Mouse (Mus musculus): Measurements from ENCODE around the gene Csdc2. TPM values are rescaled to one million over a fixed set of nuclear protein-coding genes. Genes with fewer than 3 reads are reported as not detected.
A peak's percentile ranks its signal among the peaks of the same experiment; 100 is the strongest.

Gene Csdc2
- polyA plus RNA-seq, 1 experiment: 5.6 TPM

GRCm38 (mm10) chr15:81980321-81980720, 43.8 kb downstream of the Csdc2 start, which contains the start of gene 1700029P11Rik:
1700029P11Rik (plus strand) TSS chr15:81980540.
- H3K27me3 ChIP-seq (replicated peaks; ENCODE audit: control insufficient read depth, insufficient read depth, low read length): no peaks in the 10 kb centered on the region; the same call in 1 of the 2 replicates
- no peaks in the 10 kb centered on the region for H3K4me1 ChIP-seq (ENCODE audit: control insufficient read depth, insufficient read depth, low read length)
- WGBS: 94% methylated on average over 23 of the region's 23 CpGs
- no peak within 1 kb of the TSS for H3K4me3 ChIP-seq (ENCODE audit: insufficient read depth, low read depth, low read length)
- TF ChIP-seq POLR2A (IDR thresholded peaks at IDR 0.05; ENCODE audit: low read depth, low read length): no peak
- no peak for TF ChIP-seq CTCF (conservative IDR thresholded peaks at IDR 0.05; ENCODE audit: insufficient read depth, insufficient read length, low read depth, low read length)
- no peaks in the 10 kb centered on the region for H3K36me3 ChIP-seq (ENCODE audit: control insufficient read depth, insufficient read depth, low read length)
- no peak for DNase-seq
- H3K27ac ChIP-seq (ENCODE audit: insufficient read depth, low read depth, low read length): no peak within 1 kb of the TSS

DNA sequence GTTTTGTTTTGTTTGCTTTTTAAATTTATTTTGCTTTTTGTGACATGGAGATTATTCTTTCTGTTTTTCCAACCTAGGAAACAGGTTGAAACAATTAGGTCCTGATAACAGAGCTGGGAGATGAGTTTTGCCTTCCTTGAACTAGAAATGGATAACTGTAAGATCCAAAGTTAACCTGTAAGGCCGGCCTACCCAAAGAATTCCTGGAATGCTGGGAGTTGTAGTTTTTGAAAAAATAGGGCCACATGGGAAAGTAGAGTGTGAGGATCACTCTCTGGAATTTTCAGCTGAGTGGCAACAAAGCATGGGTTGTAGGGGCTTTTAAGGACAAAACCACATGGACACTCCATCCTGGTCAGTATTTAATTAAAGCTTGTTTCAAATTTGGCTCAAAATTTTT, 45.6 kb downstream of the Csdc2 start:
- H3K36me3 ChIP-seq (ENCODE audit: control insufficient read depth, insufficient read depth, low read length): no peaks in the 10 kb centered on the region
- H3K27ac ChIP-seq (ENCODE audit: insufficient read depth, low read depth, low read length): no peak overlapping the region
- TF ChIP-seq CTCF (conservative IDR thresholded peaks at IDR 0.05; ENCODE audit: insufficient read depth, insufficient read length, low read depth, low read length): no peak
- no peak for TF ChIP-seq POLR2A (IDR thresholded peaks at IDR 0.05; ENCODE audit: low read depth, low read length)
- H3K27me3 ChIP-seq (replicated peaks; ENCODE audit: control insufficient read depth, insufficient read depth, low read length): no peaks in the 10 kb centered on the region; the same call in 1 of the 2 replicates
- DNase-seq: peak; percentile 30
- no peak overlapping the region for H3K4me3 ChIP-seq (ENCODE audit: insufficient read depth, low read depth, low read length)
- 29% methylated on average over 1 of the region's 1 CpGs for WGBS
- no peaks in the 10 kb centered on the region for H3K4me1 ChIP-seq (ENCODE audit: control insufficient read depth, insufficient read depth, low read length)

GRCm38 (mm10) chr15:81985267-81986161, 49.0 kb downstream of the Csdc2 start:
- DNase-seq: no peak

DNA sequence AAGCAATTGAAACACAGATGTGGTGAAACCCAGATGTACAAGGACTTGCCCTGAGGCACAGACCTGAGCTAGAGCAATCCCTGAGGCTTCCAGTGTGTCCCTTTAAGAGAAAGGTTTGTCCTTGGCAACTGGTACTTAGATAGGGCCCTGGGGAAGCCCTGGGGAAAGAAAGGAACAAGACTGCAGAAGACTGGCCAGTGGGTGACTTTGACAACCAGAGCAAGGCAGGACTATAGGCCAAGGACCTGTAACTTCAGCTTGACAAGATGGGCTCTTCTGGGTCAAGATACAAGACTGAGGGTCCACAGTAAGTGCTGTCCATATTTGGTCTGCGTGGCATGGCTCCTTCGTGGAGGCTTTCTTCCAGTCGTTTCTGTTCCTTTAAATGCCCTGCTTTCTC, 51.1 kb downstream of the Csdc2 start, which contains the start of gene Xrcc6:
Xrcc6 (plus strand) TSS at position 190 of the 400 bp plus-strand sequence.
- Histone ChIP-seq H3K4me1 (ENCODE audit: control insufficient read depth, insufficient read depth, low read length) (no peaks in the 10 kb centered on the region), H3K27ac (ENCODE audit: insufficient read depth, low read depth, low read length) (no peak within 1 kb of the TSS), H3K4me3 (ENCODE audit: insufficient read depth, low read depth, low read length) (no peak within 1 kb of the TSS), H3K36me3 (ENCODE audit: control insufficient read depth, insufficient read depth, low read length) (no peaks in the 10 kb centered on the region), H3K27me3 (replicated peaks; ENCODE audit: control insufficient read depth, insufficient read depth, low read length) (no peaks in the 10 kb centered on the region)
- 78% methylated on average over 3 of the region's 3 CpGs for WGBS
- no peak for TF ChIP-seq POLR2A (IDR thresholded peaks at IDR 0.05; ENCODE audit: low read depth, low read length)
- no peak for TF ChIP-seq CTCF (conservative IDR thresholded peaks at IDR 0.05; ENCODE audit: insufficient read depth, insufficient read length, low read depth, low read length)
- no peak for DNase-seq

More at GRCm38 (mm10) chr15:81985267-81986161, 49.0 kb downstream of the Csdc2 start:
- no peaks in the 10 kb centered on the region for H3K27me3 ChIP-seq (replicated peaks; ENCODE audit: control insufficient read depth, insufficient read depth, low read length)
- no peak overlapping the region for H3K4me3 ChIP-seq (ENCODE audit: insufficient read depth, low read depth, low read length)
- H3K4me1 ChIP-seq (ENCODE audit: control insufficient read depth, insufficient read depth, low read length): no peaks in the 10 kb centered on the region
- no peaks in the 10 kb centered on the region for H3K36me3 ChIP-seq (ENCODE audit: control insufficient read depth, insufficient read depth, low read length)
- TF ChIP-seq CTCF (conservative IDR thresholded peaks at IDR 0.05; ENCODE audit: insufficient read depth, insufficient read length, low read depth, low read length) (no peak), POLR2A (IDR thresholded peaks at IDR 0.05; ENCODE audit: low read depth, low read length) (no peak)
- no peak overlapping the region for H3K27ac ChIP-seq (ENCODE audit: insufficient read depth, low read depth, low read length)
- WGBS: 64% methylated on average over 2 of the region's 2 CpGs

GRCm38 (mm10) chr15:81989371-81990062, 53.0 kb downstream of the Csdc2 start:
- Histone ChIP-seq H3K4me3 (ENCODE audit: insufficient read depth, low read depth, low read length) (no peak overlapping the region), H3K36me3 (ENCODE audit: control insufficient read depth, insufficient read depth, low read length) (no peaks in the 10 kb centered on the region), H3K27me3 (replicated peaks; ENCODE audit: control insufficient read depth, insufficient read depth, low read length) (no peaks in the 10 kb centered on the region), H3K27ac (ENCODE audit: insufficient read depth, low read depth, low read length) (no peak overlapping the region), H3K4me1 (ENCODE audit: control insufficient read depth, insufficient read depth, low read length) (no peaks in the 10 kb centered on the region)
- DNase-seq: peak; percentile 92
- WGBS: 48% methylated on average over 11 of the region's 11 CpGs
- TF ChIP-seq CTCF (conservative IDR thresholded peaks at IDR 0.05; ENCODE audit: insufficient read depth, insufficient read length, low read depth, low read length) (peak; percentile 91), POLR2A (IDR thresholded peaks at IDR 0.05; ENCODE audit: low read depth, low read length) (no peak)

- H3K27ac ChIP-seq (ENCODE audit: insufficient read depth, low read depth, low read length): no peak overlapping the region
- no peak for TF ChIP-seq CTCF (conservative IDR thresholded peaks at IDR 0.05; ENCODE audit: insufficient read depth, insufficient read length, low read depth, low read length)
- TF ChIP-seq POLR2A (IDR thresholded peaks at IDR 0.05; ENCODE audit: low read depth, low read length): no peak
- no peak for DNase-seq
Observed at GRCm38 (mm10) chr15:81990549-81990948, 54.0 kb downstream of the Csdc2 start.

DNA sequence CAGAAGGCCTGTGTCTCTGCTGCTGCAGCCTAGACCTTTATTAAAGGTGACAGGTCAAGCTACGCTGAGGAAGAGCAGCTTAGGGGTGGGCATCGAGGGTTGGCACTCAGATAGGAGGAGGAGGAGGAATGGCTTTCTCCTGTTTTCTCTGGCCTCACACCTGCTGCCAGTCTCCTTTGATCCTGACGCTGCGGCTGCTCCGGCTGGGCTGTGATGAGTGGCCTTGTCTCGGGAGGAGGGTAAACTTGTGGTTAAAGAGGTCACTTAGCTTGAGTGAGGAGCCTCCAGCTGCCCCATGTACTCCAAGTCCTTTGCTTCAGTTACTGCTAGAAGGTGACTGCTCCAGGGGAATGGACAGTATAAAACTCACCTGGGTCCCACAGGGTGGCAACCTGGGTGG, 57.4 kb downstream of the Csdc2 start:
- Histone ChIP-seq H3K4me1 (ENCODE audit: control insufficient read depth, insufficient read depth, low read length) (no peaks in the 10 kb centered on the region), H3K36me3 (ENCODE audit: control insufficient read depth, insufficient read depth, low read length) (no peaks in the 10 kb centered on the region), H3K27me3 (replicated peaks; ENCODE audit: control insufficient read depth, insufficient read depth, low read length) (no peaks in the 10 kb centered on the region), H3K4me3 (ENCODE audit: insufficient read depth, low read depth, low read length) (no peak overlapping the region), H3K27ac (ENCODE audit: insufficient read depth, low read depth, low read length) (no peak overlapping the region)
- WGBS: 68% methylated on average over 6 of the region's 6 CpGs
- DNase-seq: no peak
- TF ChIP-seq CTCF (conservative IDR thresholded peaks at IDR 0.05; ENCODE audit: insufficient read depth, insufficient read length, low read depth, low read length) (no peak), POLR2A (IDR thresholded peaks at IDR 0.05; ENCODE audit: low read depth, low read length) (no peak)

More at GRCm38 (mm10) chr15:81990549-81990948, 54.0 kb downstream of the Csdc2 start:
- Histone ChIP-seq H3K27me3 (replicated peaks; ENCODE audit: control insufficient read depth, insufficient read depth, low read length) (no peaks in the 10 kb centered on the region), H3K4me3 (ENCODE audit: insufficient read depth, low read depth, low read length) (no peak overlapping the region), H3K4me1 (ENCODE audit: control insufficient read depth, insufficient read depth, low read length) (no peaks in the 10 kb centered on the region), H3K36me3 (ENCODE audit: control insufficient read depth, insufficient read depth, low read length) (no peaks in the 10 kb centered on the region)
- WGBS: 66% methylated on average over 7 of the region's 7 CpGs

Other genes with a start within 250 kb of the Csdc2 start
- gene Chadl, start 239.5 kb upstream of the Csdc2 start, polyA plus RNA-seq (2012; rRNA removed): 9.0 and 12.5 TPM in 2 replicates
- 46.5 and 47.3 TPM in 2 replicates for gene Zc3h7b, start 191.7 kb upstream of the Csdc2 start, polyA plus RNA-seq (2012; rRNA removed)
- gene Rangap1, start 191.2 kb upstream of the Csdc2 start, polyA plus RNA-seq (2012; rRNA removed): 24.6 and 25.8 TPM in 2 replicates
- 121 and 131 TPM in 2 replicates for gene Tef, start 134.3 kb upstream of the Csdc2 start, polyA plus RNA-seq (2012; rRNA removed)
- 31.6 and 40.3 TPM in 2 replicates for gene Tob2, start 78.0 kb upstream of the Csdc2 start, polyA plus RNA-seq (2012; rRNA removed)
- 33.5 and 47.4 TPM in 2 replicates for gene Phf5a, start 64.8 kb upstream of the Csdc2 start, polyA plus RNA-seq (2012; rRNA removed)
- gene Aco2, start 64.5 kb upstream of the Csdc2 start, polyA plus RNA-seq (2012; rRNA removed): 890 and 915 TPM in 2 replicates
- 16.1 and 20.2 TPM in 2 replicates for gene Polr3h, start 10.5 kb upstream of the Csdc2 start, polyA plus RNA-seq (2012; rRNA removed)
- gene Pmm1, start 24.2 kb downstream of the Csdc2 start, polyA plus RNA-seq (2012; rRNA removed): 50.7 and 51.4 TPM in 2 replicates
- 0.08 and 0.15 TPM in 2 replicates for gene 1700029P11Rik, start 43.8 kb downstream of the Csdc2 start, polyA plus RNA-seq (2012; rRNA removed)
- 15.6 and 22.1 TPM in 2 replicates for gene Xrcc6, start 51.1 kb downstream of the Csdc2 start, polyA plus RNA-seq (2012; rRNA removed)
- gene Desi1, start 97.1 kb downstream of the Csdc2 start, polyA plus RNA-seq (2012; rRNA removed): 29.0 and 29.8 TPM in 2 replicates
- 48.7 and 58.2 TPM in 2 replicates for gene Snu13, start 110.8 kb downstream of the Csdc2 start, polyA plus RNA-seq (2012; rRNA removed)
- 0.01 and 0.02 TPM in 2 replicates for gene 4930407I10Rik, start 122.4 kb downstream of the Csdc2 start, polyA plus RNA-seq (2012; rRNA removed)
- not detected in 2 replicates for gene Mei1, start 133.2 kb downstream of the Csdc2 start, polyA plus RNA-seq (2012; rRNA removed)
- 6.9 and 7.5 TPM in 2 replicates for gene Ccdc134, start 191.2 kb downstream of the Csdc2 start, polyA plus RNA-seq (2012; rRNA removed)
- gene Srebf2, start 210.4 kb downstream of the Csdc2 start, polyA plus RNA-seq (2012; rRNA removed): 102 and 118 TPM in 2 replicates